Mouse (Mus musculus) embryonic facial prominence, embryonic 13.5 days (tissue): ENCODE results near the gene Ccdc180. TPM values are rescaled to one million over a fixed set of nuclear protein-coding genes. Genes with fewer than 3 reads are reported as not detected.

Experiments
- ATAC-seq: fragments of 200-750 bp; cut with Nextera tagmentation; 2 replicates; pipeline ENCODE4 v1.8.0; 2017; ENCODE audit warnings: low read depth; ENCODE audit not compliant: insufficient number of reproducible peaks, insufficient read depth, low FRiP score, low TSS enrichment
- H3K27ac ChIP-seq: fragments of 300-500 bp; sonication (generic); 2 replicates; pipeline ENCODE4 v1.5.1; 2015; ENCODE audit warnings: moderate library complexity, mild to moderate bottlenecking, inconsistent platforms
- H3K27me3 ChIP-seq: fragments of 300-500 bp; sonication (generic); 2 replicates; pipeline ENCODE4 v1.6.1; 2015; ENCODE audit warnings: mild to moderate bottlenecking, inconsistent platforms
- H3K36me3 ChIP-seq: fragments of 300-500 bp; sonication (generic); 2 replicates; pipeline ENCODE4 v1.6.1; 2015; ENCODE audit warnings: mild to moderate bottlenecking, inconsistent platforms
- H3K4me1 ChIP-seq: fragments of 300-500 bp; sonication (generic); 2 replicates; pipeline ENCODE4 v1.6.1; 2015; ENCODE audit warnings: inconsistent platforms
- H3K4me2 ChIP-seq: fragments of 300-500 bp; sonication (generic); 2 replicates; pipeline ENCODE4 v1.6.1; 2015; ENCODE audit warnings: moderate library complexity, mild to moderate bottlenecking, inconsistent platforms
- H3K4me3 ChIP-seq: fragments of 300-500 bp; sonication (generic); 2 replicates; pipeline ENCODE4 v1.5.1; 2015; ENCODE audit warnings: mild to moderate bottlenecking, inconsistent platforms
- H3K9ac ChIP-seq: fragments of 300-500 bp; sonication (generic); 2 replicates; pipeline ENCODE4 v1.6.1; 2015; ENCODE audit warnings: mild to moderate bottlenecking, inconsistent platforms
- H3K9me3 ChIP-seq: fragments of 300-500 bp; sonication (generic); 2 replicates; pipeline ENCODE4 v1.6.1; 2016; ENCODE audit warnings: inconsistent platforms
- WGBS: fragments of 180-500 bp; shearing (Covaris S2); methylation state at CpG from one replicate; pipeline ENCODE4 v1.1.7; 2015; ENCODE audit warnings: mixed read lengths; 5-methylcytosine and 5-hydroxymethylcytosine counted together
- polyA plus RNA-seq: library from polyadenylated mRNA; unstranded; fragments of >200 nt; fragmentation: Nextera tagmentation; extraction: Ambion mirVana; gene quantifications from 2 replicates; pipeline ENCODE4 v1.2.1, GENCODE M21; 2015

Gene Ccdc180
- polyA plus RNA-seq, 1 experiment from 2014 or later = not detected

GRCm38 (mm10) chr4:45956706-45957105 lies 66.6 kb downstream of the Ccdc180 start:
- 0 out of 2 replicates have a peak, but pooled peaks cover 3% of the 10 kb centered on the region for H3K9me3 ChIP-seq
- no peaks in the 10 kb centered on the region for H3K27me3 ChIP-seq
- H3K4me1 ChIP-seq = no peaks in the 10 kb centered on the region
- WGBS = 93% methylated on average over 4 of the region's 4 CpGs
- ATAC-seq = no peak
- H3K27ac ChIP-seq = no peak overlapping the region
- H3K4me3 ChIP-seq = no peak overlapping the region
- H3K4me2 ChIP-seq = no peak overlapping the region
- H3K36me3 ChIP-seq = no peaks in the 10 kb centered on the region
- no peak overlapping the region for H3K9ac ChIP-seq

GRCm38 (mm10) chr4:45964771-45965439 lies 74.8 kb downstream of the Ccdc180 start, which contains the start of gene Tdrd7:
TSS of gene Tdrd7 (plus strand) at chr4:45965334.
- H3K36me3 ChIP-seq = no peaks in the 10 kb centered on the region
- H3K4me1 ChIP-seq = 0 out of 2 replicates have a peak, but pooled peaks cover 6% of the 10 kb centered on the region
- no peak within 1 kb of the TSS for H3K4me3 ChIP-seq
- no peak for ATAC-seq
- H3K9me3 ChIP-seq = no peaks in the 10 kb centered on the region
- H3K27ac ChIP-seq = no peak within 1 kb of the TSS
- 67% methylated on average over 10 of the region's 10 CpGs for WGBS
- no peak within 1 kb of the TSS for H3K4me2 ChIP-seq
- H3K27me3 ChIP-seq = peaks cover 17% of the 10 kb centered on the region
- H3K9ac ChIP-seq = no peak within 1 kb of the TSS

GRCm38 (mm10) chr4:45965737-45966447 lies 75.8 kb downstream of the Ccdc180 start:
- H3K9ac ChIP-seq = no peak overlapping the region
- H3K27me3 ChIP-seq = peaks cover 25% of the 10 kb centered on the region
- H3K4me3 ChIP-seq = no peak overlapping the region
- H3K4me1 ChIP-seq = 0 out of 2 replicates have a peak, but pooled peaks cover 6% of the 10 kb centered on the region
- no peaks in the 10 kb centered on the region for H3K36me3 ChIP-seq
- WGBS = 27% methylated on average over 13 of the region's 13 CpGs
- no peak overlapping the region for H3K4me2 ChIP-seq
- H3K9me3 ChIP-seq = no peaks in the 10 kb centered on the region
- H3K27ac ChIP-seq = no peak overlapping the region
- ATAC-seq = no peak

- Histone ChIP-seq H3K27me3 (peaks cover 28% of the 10 kb centered on the region), H3K4me3 (no peak overlapping the region), H3K9ac (no peak overlapping the region), H3K4me2 (no peak overlapping the region), H3K27ac (no peak overlapping the region), H3K36me3 (no peaks in the 10 kb centered on the region), H3K4me1 (0 out of 2 replicates have a peak, but pooled peaks cover 6% of the 10 kb centered on the region), H3K9me3 (no peaks in the 10 kb centered on the region)
- ATAC-seq = no peak
- 17% methylated on average over 6 of the region's 6 CpGs for WGBS
Measured at GRCm38 (mm10) chr4:45966716-45967115, 76.6 kb downstream of the Ccdc180 start.

- ATAC-seq = no peak
- H3K9me3 ChIP-seq = no peaks in the 10 kb centered on the region
- peaks cover 35% of the 10 kb centered on the region for H3K27me3 ChIP-seq
- H3K4me3 ChIP-seq = no peak overlapping the region
- no peak overlapping the region for H3K27ac ChIP-seq
- no peak overlapping the region for H3K9ac ChIP-seq
- WGBS = 40% methylated on average over 9 of the region's 9 CpGs
- H3K4me1 ChIP-seq = peaks cover 8% of the 10 kb centered on the region; the same call in 1 of the 2 replicates
- H3K4me2 ChIP-seq = no peak overlapping the region
- no peaks in the 10 kb centered on the region for H3K36me3 ChIP-seq
Measured at GRCm38 (mm10) chr4:45967479-45968341, 77.6 kb downstream of the Ccdc180 start.

- H3K4me2 ChIP-seq = no peak overlapping the region
- H3K9ac ChIP-seq = no peak overlapping the region
- peaks cover 17% of the 10 kb centered on the region; the same call in 1 of the 2 replicates for H3K4me1 ChIP-seq
- no peaks in the 10 kb centered on the region for H3K9me3 ChIP-seq
- 39% methylated on average over 2 of the region's 2 CpGs for WGBS
- H3K36me3 ChIP-seq = no peaks in the 10 kb centered on the region
- no peak for ATAC-seq
- no peak overlapping the region for H3K4me3 ChIP-seq
- no peak overlapping the region for H3K27ac ChIP-seq
- peaks cover 46% of the 10 kb centered on the region for H3K27me3 ChIP-seq
Measured at GRCm38 (mm10) chr4:45969051-45969450, 78.9 kb downstream of the Ccdc180 start.

GRCm38 (mm10) chr4:45970048-45970560 lies 80.0 kb downstream of the Ccdc180 start:
- Histone ChIP-seq H3K4me1 (peaks cover 17% of the 10 kb centered on the region; the same call in 1 of the 2 replicates), H3K27me3 (peaks cover 56% of the 10 kb centered on the region), H3K27ac (no peak overlapping the region), H3K36me3 (no peaks in the 10 kb centered on the region), H3K4me2 (no peak overlapping the region), H3K4me3 (no peak overlapping the region), H3K9ac (no peak overlapping the region), H3K9me3 (no peaks in the 10 kb centered on the region)
- no peak for ATAC-seq
- 65% methylated on average over 7 of the region's 7 CpGs for WGBS

GRCm38 (mm10) chr4:45971806-45972447 lies 81.8 kb downstream of the Ccdc180 start:
- peak; percentile 95 for ATAC-seq

GRCm38 (mm10) chr4:45972448-45972854 lies 82.3 kb downstream of the Ccdc180 start:
- Histone ChIP-seq H3K4me1 (peaks cover 11% of the 10 kb centered on the region; the same call in 1 of the 2 replicates), H3K27ac (no peak overlapping the region), H3K4me3 (peak overlapping the region; percentile 88), H3K9ac (peak overlapping the region; percentile 81), H3K36me3 (no peaks in the 10 kb centered on the region), H3K27me3 (peaks cover 55% of the 10 kb centered on the region), H3K4me2 (peak overlapping the region; percentile 98), H3K9me3 (no peaks in the 10 kb centered on the region)
- under 1% methylated on average over 53 of the region's 53 CpGs for WGBS
- ATAC-seq = peak; percentile 76; the same call in 1 of the 2 replicates

More at GRCm38 (mm10) chr4:45971806-45972447, 81.8 kb downstream of the Ccdc180 start:
- WGBS = 3% methylated on average over 50 of the region's 51 CpGs
- Histone ChIP-seq H3K9me3 (no peaks in the 10 kb centered on the region), H3K27me3 (peaks cover 55% of the 10 kb centered on the region), H3K4me3 (peak overlapping the region; percentile 88), H3K4me2 (peak overlapping the region; percentile 98), H3K9ac (peak overlapping the region; percentile 81), H3K27ac (no peak overlapping the region), H3K36me3 (no peaks in the 10 kb centered on the region), H3K4me1 (peaks cover 11% of the 10 kb centered on the region; the same call in 1 of the 2 replicates)

- Histone ChIP-seq H3K4me1 (peaks cover 11% of the 10 kb centered on the region; the same call in 1 of the 2 replicates), H3K27me3 (peaks cover 53% of the 10 kb centered on the region), H3K9me3 (no peaks in the 10 kb centered on the region), H3K4me2 (peak overlapping the region; percentile 98), H3K9ac (peak overlapping the region; percentile 81), H3K36me3 (no peaks in the 10 kb centered on the region), H3K27ac (no peak overlapping the region), H3K4me3 (peak overlapping the region; percentile 88)
- 23% methylated on average over 9 of the region's 9 CpGs for WGBS
- no peak for ATAC-seq
Measured at GRCm38 (mm10) chr4:45972951-45973350, 82.8 kb downstream of the Ccdc180 start.
